Mouse (Mus musculus): Measurements from ENCODE around the gene Kif6. TPM values are rescaled to one million over a fixed set of nuclear protein-coding genes. Genes with fewer than 3 reads are reported as not detected.
A peak's percentile ranks its signal among the peaks of the same experiment; 100 is the strongest.

Kif6 gene
- polyA plus RNA-seq, 1 experiment: 0.34 TPM

DNA sequence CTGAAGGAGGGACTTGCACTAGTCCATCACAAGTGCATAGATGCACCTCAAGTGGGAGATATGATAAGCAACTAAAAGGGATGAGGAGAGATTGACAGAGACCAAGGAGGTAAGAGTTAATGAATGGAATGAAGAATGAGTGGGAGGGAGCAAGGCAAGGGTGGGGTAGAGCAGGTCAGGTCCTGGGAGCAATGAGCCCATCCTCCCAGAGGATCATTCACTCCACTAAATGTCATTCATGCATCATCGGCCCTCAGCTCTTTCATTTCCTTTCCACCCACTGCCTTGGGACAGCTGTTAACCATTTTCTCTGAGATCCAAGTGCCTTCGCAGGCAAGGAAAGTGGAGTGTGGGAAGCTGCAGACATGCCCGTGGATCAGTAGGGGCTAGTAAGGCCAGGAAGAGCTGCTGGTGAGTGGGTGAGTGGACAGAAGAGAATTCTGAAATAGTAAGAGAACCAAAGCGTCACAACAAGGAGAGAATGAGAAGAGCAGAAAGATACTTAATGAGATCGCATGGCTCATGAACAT lies 95.2 kb downstream of the Kif6 start:
- H3K4me1 ChIP-seq (ENCODE audit: control insufficient read depth, insufficient read depth, low read length): no peaks in the 10 kb centered on the region
- no peaks in the 10 kb centered on the region; the same call in 1 of the 2 replicates for H3K27me3 ChIP-seq (replicated peaks; ENCODE audit: control insufficient read depth, insufficient read depth, low read length)
- TF ChIP-seq CTCF (conservative IDR thresholded peaks at IDR 0.05; ENCODE audit: insufficient read depth, insufficient read length, low read depth, low read length) (no peak), POLR2A (IDR thresholded peaks at IDR 0.05; ENCODE audit: low read depth, low read length) (no peak)
- 44% methylated on average over 5 of the region's 5 CpGs for WGBS
- no peak overlapping the region for H3K27ac ChIP-seq (ENCODE audit: insufficient read depth, low read depth, low read length)
- no peaks in the 10 kb centered on the region for H3K36me3 ChIP-seq (ENCODE audit: control insufficient read depth, insufficient read depth, low read length)
- H3K4me3 ChIP-seq (ENCODE audit: insufficient read depth, low read depth, low read length): no peak overlapping the region
- DNase-seq: no peak

DNA sequence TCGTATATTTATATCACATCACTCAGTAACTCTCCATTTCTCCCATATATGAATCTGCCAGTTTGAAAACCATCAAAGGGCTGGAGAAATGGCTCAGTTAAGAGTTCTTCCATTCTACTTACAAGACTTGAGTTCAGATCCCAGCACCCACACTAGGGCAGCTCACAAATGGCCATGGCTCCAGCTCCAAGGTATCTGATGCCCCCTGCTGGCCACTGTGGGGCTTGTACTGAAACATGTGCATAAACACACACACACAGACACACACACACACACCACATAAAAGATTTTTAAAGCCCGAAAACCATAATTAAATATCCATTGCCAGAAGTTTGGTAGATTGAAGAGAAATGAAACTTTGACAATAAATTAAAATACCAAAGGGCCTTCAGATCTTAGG lies 111.3 kb downstream of the Kif6 start:
- Histone ChIP-seq H3K4me1 (ENCODE audit: control insufficient read depth, insufficient read depth, low read length) (peaks cover 19% of the 10 kb centered on the region), H3K4me3 (ENCODE audit: insufficient read depth, low read depth, low read length) (no peak overlapping the region), H3K36me3 (ENCODE audit: control insufficient read depth, insufficient read depth, low read length) (no peaks in the 10 kb centered on the region), H3K27ac (ENCODE audit: insufficient read depth, low read depth, low read length) (peak overlapping the region; percentile 79), H3K27me3 (replicated peaks; ENCODE audit: control insufficient read depth, insufficient read depth, low read length) (no peaks in the 10 kb centered on the region)
- no peak for DNase-seq
- TF ChIP-seq CTCF (conservative IDR thresholded peaks at IDR 0.05; ENCODE audit: insufficient read depth, insufficient read length, low read depth, low read length) (no peak), POLR2A (IDR thresholded peaks at IDR 0.05; ENCODE audit: low read depth, low read length) (no peak)
- 91% methylated on average over 2 of the region's 2 CpGs for WGBS

DNA sequence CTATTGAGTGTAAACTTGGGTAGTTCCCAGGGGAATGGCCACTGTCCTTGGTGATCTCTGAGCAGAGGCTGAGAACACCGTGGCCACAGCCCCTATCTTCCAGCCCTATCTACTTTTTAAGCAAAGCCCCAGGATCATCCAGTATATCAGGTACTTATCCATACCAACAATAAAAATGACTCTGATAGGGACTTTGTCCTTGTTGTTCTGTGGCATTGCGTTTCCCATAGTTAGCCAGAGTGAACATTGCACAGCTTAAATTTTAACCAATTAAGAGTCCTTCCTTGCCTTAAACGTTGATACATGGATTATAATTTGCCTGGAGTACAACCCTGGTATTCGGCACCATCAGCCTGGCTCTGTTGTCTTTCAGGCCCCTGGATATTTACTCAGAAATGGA lies 112.0 kb downstream of the Kif6 start:
- no peaks in the 10 kb centered on the region for H3K36me3 ChIP-seq (ENCODE audit: control insufficient read depth, insufficient read depth, low read length)
- TF ChIP-seq POLR2A (IDR thresholded peaks at IDR 0.05; ENCODE audit: low read depth, low read length) (no peak), CTCF (conservative IDR thresholded peaks at IDR 0.05; ENCODE audit: insufficient read depth, insufficient read length, low read depth, low read length) (no peak)
- peaks cover 19% of the 10 kb centered on the region for H3K4me1 ChIP-seq (ENCODE audit: control insufficient read depth, insufficient read depth, low read length)
- no peaks in the 10 kb centered on the region for H3K27me3 ChIP-seq (replicated peaks; ENCODE audit: control insufficient read depth, insufficient read depth, low read length)
- DNase-seq: peak; percentile 75
- H3K27ac ChIP-seq (ENCODE audit: insufficient read depth, low read depth, low read length): peak overlapping the region; percentile 79
- H3K4me3 ChIP-seq (ENCODE audit: insufficient read depth, low read depth, low read length): no peak overlapping the region
- 45% methylated on average over 4 of the region's 4 CpGs for WGBS

DNA sequence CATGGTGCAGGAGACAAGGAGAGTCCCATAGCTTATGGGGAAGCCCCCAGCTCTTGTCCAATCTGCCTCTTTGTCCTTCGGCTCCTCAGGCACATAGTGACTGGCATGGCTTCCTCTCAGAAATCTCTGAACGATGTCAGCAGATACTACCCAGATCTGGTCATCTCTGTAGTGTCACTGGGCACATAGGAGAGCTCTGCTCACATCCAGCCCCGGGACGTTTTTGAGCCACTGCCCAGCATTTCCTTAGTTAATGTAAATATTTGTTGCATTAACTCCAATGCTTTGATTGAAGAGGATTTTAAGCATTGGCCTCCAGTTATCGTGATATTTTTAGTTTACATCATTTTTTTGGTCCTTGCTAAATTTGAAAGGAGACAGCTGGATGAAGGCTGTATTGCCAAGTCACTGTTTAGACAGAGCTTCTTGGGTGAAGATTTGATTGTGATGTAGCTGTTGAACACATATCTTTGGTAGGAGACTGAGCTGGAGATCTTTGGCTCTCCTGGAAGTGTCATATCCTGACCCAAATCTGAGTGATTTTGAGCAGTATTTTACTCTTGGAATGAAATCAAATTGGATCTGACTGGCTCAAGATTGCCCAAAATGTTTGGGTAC lies 112.6 kb downstream of the Kif6 start:
- H3K4me1 ChIP-seq (ENCODE audit: control insufficient read depth, insufficient read depth, low read length): peaks cover 19% of the 10 kb centered on the region
- peak overlapping the region; percentile 79 for H3K27ac ChIP-seq (ENCODE audit: insufficient read depth, low read depth, low read length)
- H3K36me3 ChIP-seq (ENCODE audit: control insufficient read depth, insufficient read depth, low read length): no peaks in the 10 kb centered on the region
- 71% methylated on average over 5 of the region's 5 CpGs for WGBS
- TF ChIP-seq CTCF (conservative IDR thresholded peaks at IDR 0.05; ENCODE audit: insufficient read depth, insufficient read length, low read depth, low read length): no peak
- TF ChIP-seq POLR2A (IDR thresholded peaks at IDR 0.05; ENCODE audit: low read depth, low read length): no peak
- no peak overlapping the region for H3K4me3 ChIP-seq (ENCODE audit: insufficient read depth, low read depth, low read length)
- no peaks in the 10 kb centered on the region for H3K27me3 ChIP-seq (replicated peaks; ENCODE audit: control insufficient read depth, insufficient read depth, low read length)
- DNase-seq: peak; percentile 46

DNA sequence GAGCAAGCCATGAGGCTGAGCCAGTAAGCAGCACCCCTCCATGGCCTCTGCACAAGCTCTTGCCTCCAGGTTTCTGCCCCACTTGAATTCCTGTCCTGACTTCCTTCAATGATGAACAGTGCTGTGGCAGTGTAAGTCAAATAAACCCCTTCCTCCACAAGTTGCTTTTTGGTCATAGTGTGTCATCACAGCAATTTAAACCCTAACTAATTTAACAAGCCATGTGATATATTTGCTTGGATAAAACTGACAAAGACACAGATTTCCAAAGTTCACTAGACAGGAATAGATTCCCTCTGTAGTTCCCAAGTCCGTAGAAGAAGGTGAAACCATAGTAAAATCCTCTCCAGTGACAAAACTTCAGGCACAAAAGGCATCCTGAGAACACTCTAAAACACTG lies 114.9 kb downstream of the Kif6 start:
- peak; percentile 74 for DNase-seq

DNA sequence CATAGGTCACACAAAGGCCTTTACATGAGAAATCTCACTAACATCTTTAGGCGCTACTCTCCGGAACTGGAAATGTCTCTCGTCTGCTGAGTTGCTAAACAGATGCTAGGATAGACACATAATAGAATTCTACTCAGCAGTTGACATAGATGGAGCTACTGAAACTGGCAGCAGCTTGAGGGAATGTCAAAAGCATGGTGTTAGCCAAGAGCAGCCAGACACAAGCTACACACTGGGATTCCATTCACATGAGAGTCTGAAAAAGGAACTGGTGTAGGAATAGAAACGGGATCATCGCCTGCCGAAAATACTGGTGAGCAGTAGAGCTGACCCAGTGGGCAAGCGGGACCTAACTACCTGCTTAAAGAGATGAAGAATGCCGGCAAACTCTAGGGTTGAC lies 117.8 kb downstream of the Kif6 start:
- WGBS: 93% methylated on average over 8 of the region's 8 CpGs
- Histone ChIP-seq H3K4me1 (ENCODE audit: control insufficient read depth, insufficient read depth, low read length) (peaks cover 12% of the 10 kb centered on the region; the same call in 1 of the 2 replicates), H3K4me3 (ENCODE audit: insufficient read depth, low read depth, low read length) (no peak overlapping the region), H3K36me3 (ENCODE audit: control insufficient read depth, insufficient read depth, low read length) (no peaks in the 10 kb centered on the region), H3K27ac (ENCODE audit: insufficient read depth, low read depth, low read length) (no peak overlapping the region), H3K27me3 (replicated peaks; ENCODE audit: control insufficient read depth, insufficient read depth, low read length) (no peaks in the 10 kb centered on the region)
- no peak for TF ChIP-seq CTCF (conservative IDR thresholded peaks at IDR 0.05; ENCODE audit: insufficient read depth, insufficient read length, low read depth, low read length)
- TF ChIP-seq POLR2A (IDR thresholded peaks at IDR 0.05; ENCODE audit: low read depth, low read length): no peak
- no peak for DNase-seq

More for the DNA sequence above, 114.9 kb downstream of the Kif6 start:
- no peak for TF ChIP-seq CTCF (conservative IDR thresholded peaks at IDR 0.05; ENCODE audit: insufficient read depth, insufficient read length, low read depth, low read length)
- TF ChIP-seq POLR2A (IDR thresholded peaks at IDR 0.05; ENCODE audit: low read depth, low read length): no peak
- H3K36me3 ChIP-seq (ENCODE audit: control insufficient read depth, insufficient read depth, low read length): no peaks in the 10 kb centered on the region
- WGBS: 46% methylated on average over 1 of the region's 1 CpGs
- peak overlapping the region; percentile 91 for H3K27ac ChIP-seq (ENCODE audit: insufficient read depth, low read depth, low read length)
- H3K4me3 ChIP-seq (ENCODE audit: insufficient read depth, low read depth, low read length): no peak overlapping the region
- H3K27me3 ChIP-seq (replicated peaks; ENCODE audit: control insufficient read depth, insufficient read depth, low read length): no peaks in the 10 kb centered on the region
- peaks cover 21% of the 10 kb centered on the region for H3K4me1 ChIP-seq (ENCODE audit: control insufficient read depth, insufficient read depth, low read length)

DNA sequence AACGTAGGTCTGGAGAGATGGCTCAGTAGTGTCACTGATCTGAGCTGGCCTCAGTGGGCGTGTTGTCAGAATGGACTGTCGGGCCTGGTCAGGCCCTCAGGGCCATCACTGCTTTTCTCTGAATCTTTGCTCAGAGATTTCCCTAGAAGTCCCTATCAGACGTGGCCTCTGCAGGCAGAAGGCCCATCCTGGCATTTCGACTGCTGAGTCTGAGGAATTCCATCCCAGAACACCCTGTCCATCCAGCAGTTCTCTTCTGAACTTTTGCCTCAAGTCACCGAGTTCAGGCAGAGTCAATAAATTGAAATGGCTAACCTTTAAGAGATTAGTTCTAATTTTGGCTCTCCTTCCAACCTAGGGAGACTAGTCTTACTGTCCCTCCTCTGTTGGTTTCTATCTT lies 119.1 kb downstream of the Kif6 start:
- H3K27ac ChIP-seq (ENCODE audit: insufficient read depth, low read depth, low read length): peak overlapping the region; percentile 96
- peak; percentile 90 for DNase-seq
- no peaks in the 10 kb centered on the region for H3K27me3 ChIP-seq (replicated peaks; ENCODE audit: control insufficient read depth, insufficient read depth, low read length)
- peaks cover 11% of the 10 kb centered on the region; the same call in 1 of the 2 replicates for H3K4me1 ChIP-seq (ENCODE audit: control insufficient read depth, insufficient read depth, low read length)
- no peaks in the 10 kb centered on the region for H3K36me3 ChIP-seq (ENCODE audit: control insufficient read depth, insufficient read depth, low read length)
- H3K4me3 ChIP-seq (ENCODE audit: insufficient read depth, low read depth, low read length): no peak overlapping the region
- 53% methylated on average over 6 of the region's 6 CpGs for WGBS
- no peak for TF ChIP-seq CTCF (conservative IDR thresholded peaks at IDR 0.05; ENCODE audit: insufficient read depth, insufficient read length, low read depth, low read length)
- no peak for TF ChIP-seq POLR2A (IDR thresholded peaks at IDR 0.05; ENCODE audit: low read depth, low read length)
